Comparison of ENCODE assay signal across 9 mouse cellular contexts in genomic region chr5:137749196-137749836, GRCm38 (mm10). TPM values are rescaled to one million over a fixed set of nuclear protein-coding genes. Genes with fewer than 3 reads are reported as not detected.
A peak's percentile ranks its signal among the peaks of the same experiment; 100 is the strongest.
DNase-seq lines count a peak whose midpoint lies in the region; ATAC-seq and TF ChIP-seq lines count a peak whose summit lies in the region.
"Had no signal": no experiment of that assay in that cellular context is flagged by ENCODE, and none has a peak within 500 bp of the region (broad histone marks: within the 10 kb centered on the region; RNA-seq: fewer than 3 reads in every experiment).

No protein-coding gene starts in this region.

- peaks cover 27% of the 10 kb centered on the region for H3K79me2 ChIP-seq in myocyte (ENCODE audit: control insufficient read depth, insufficient read depth)

- 80% methylated on average over 6 of the region's 6 CpGs for WGBS in hindbrain, embryonic 10.5 days
- WGBS in hindbrain, embryonic 11.5 days, result 79% methylated on average over 6 of the region's 6 CpGs
- 56% methylated on average over 6 of the region's 6 CpGs for WGBS in embryonic facial prominence, embryonic 10.5 days
- WGBS in limb, embryonic 10.5 days, result 59% methylated on average over 6 of the region's 6 CpGs
- 58% methylated on average over 6 of the region's 6 CpGs for WGBS in cerebellum, adult 2 months

- H3K9me3 ChIP-seq in hindbrain, embryonic 10.5 days, result no peaks in the 10 kb centered on the region
- H3K9me3 ChIP-seq in hindbrain, embryonic 11.5 days (ENCODE audit: control insufficient read depth, low read length), result no peaks in the 10 kb centered on the region
- H3K9me3 ChIP-seq in embryonic facial prominence, embryonic 10.5 days, result no peaks in the 10 kb centered on the region
- no peaks in the 10 kb centered on the region for H3K9me3 ChIP-seq in limb, embryonic 10.5 days (replicated peaks)

- no peak for TF ChIP-seq POLR2A in myocyte (IDR thresholded peaks at IDR 0.05; ENCODE audit: insufficient read length, low read depth)
- TF ChIP-seq POLR2A in cerebellum, adult 2 months (IDR thresholded peaks at IDR 0.05; ENCODE audit: borderline replicate concordance, insufficient read depth, low read length), result no peak

- H3ac ChIP-seq in myocyte (ENCODE audit: control insufficient read depth, insufficient read length), result no peak overlapping the region

- ATAC-seq in hindbrain, embryonic 11.5 days (ENCODE audit: low FRiP score), result no peak
- ATAC-seq: Patski had no signal

- no peak overlapping the region for H3K4me2 ChIP-seq in hindbrain, embryonic 11.5 days (replicated peaks; ENCODE audit: low read depth, low read length)
- peak overlapping the region; percentile 94 for H3K4me2 ChIP-seq in myocyte (ENCODE audit: low read depth)

- no peak overlapping the region for H3K9ac ChIP-seq in hindbrain, embryonic 11.5 days (ENCODE audit: low read depth, low read length)

- peaks cover 49% of the 10 kb centered on the region for H3K4me1 ChIP-seq in hindbrain, embryonic 10.5 days (replicated peaks)
- H3K4me1 ChIP-seq in hindbrain, embryonic 11.5 days (replicated peaks; ENCODE audit: control insufficient read depth, insufficient read depth, low read length), result peaks cover 5% of the 10 kb centered on the region
- peaks cover 40% of the 10 kb centered on the region for H3K4me1 ChIP-seq in embryonic facial prominence, embryonic 10.5 days
- H3K4me1 ChIP-seq in limb, embryonic 10.5 days, result peaks cover 46% of the 10 kb centered on the region
- peaks cover 6% of the 10 kb centered on the region for H3K4me1 ChIP-seq in cerebellum, adult 2 months (ENCODE audit: control insufficient read depth, insufficient read depth, low read length)

- peaks cover 42% of the 10 kb centered on the region for H3K36me3 ChIP-seq in hindbrain, embryonic 10.5 days
- no peaks in the 10 kb centered on the region; the same call in 1 of the 2 replicates for H3K36me3 ChIP-seq in hindbrain, embryonic 11.5 days (ENCODE audit: control insufficient read depth, insufficient read depth, low read length)
- peaks cover 49% of the 10 kb centered on the region for H3K36me3 ChIP-seq in embryonic facial prominence, embryonic 10.5 days (replicated peaks)
- peaks cover 47% of the 10 kb centered on the region for H3K36me3 ChIP-seq in limb, embryonic 10.5 days
- H3K36me3 ChIP-seq in myocyte (ENCODE audit: control insufficient read depth, insufficient read depth), result peaks cover 5% of the 10 kb centered on the region

- H3K27me3 ChIP-seq in hindbrain, embryonic 10.5 days (ENCODE audit: insufficient read depth, poor library complexity, severe bottlenecking), result no peaks in the 10 kb centered on the region
- H3K27me3 ChIP-seq in hindbrain, embryonic 11.5 days (ENCODE audit: control insufficient read depth, insufficient read depth, low read length), result no peaks in the 10 kb centered on the region
- H3K27me3 ChIP-seq in embryonic facial prominence, embryonic 10.5 days (replicated peaks; ENCODE audit: low read depth, poor library complexity, severe bottlenecking), result no peaks in the 10 kb centered on the region
- H3K27me3 ChIP-seq in limb, embryonic 10.5 days (ENCODE audit: low read depth, poor library complexity, severe bottlenecking), result no peaks in the 10 kb centered on the region
- H3K27me3 ChIP-seq in myocyte (ENCODE audit: control insufficient read depth, insufficient read depth, insufficient read length), result no peaks in the 10 kb centered on the region
- H3K27me3 ChIP-seq in cerebellum, adult 2 months (ENCODE audit: control insufficient read depth, insufficient read depth, low read length), result no peaks in the 10 kb centered on the region
- H3K27me3 ChIP-seq: Patski had no signal

- TF ChIP-seq CTCF in cerebellum, adult 2 months (IDR thresholded peaks at IDR 0.05; ENCODE audit: borderline replicate concordance, insufficient read depth, low read depth, low read length), result no peak

- H3K27ac ChIP-seq in hindbrain, embryonic 10.5 days, result peak overlapping the region; percentile 45; the same call in 1 of the 2 replicates
- no peak overlapping the region for H3K27ac ChIP-seq in hindbrain, embryonic 11.5 days (ENCODE audit: low read depth, low read length)
- H3K27ac ChIP-seq in embryonic facial prominence, embryonic 10.5 days (replicated peaks), result 0 out of 2 replicates have a peak overlapping the region, but pooled peaks have one; percentile 26
- peak overlapping the region; percentile 63 for H3K27ac ChIP-seq in limb, embryonic 10.5 days
- H3K27ac ChIP-seq in cerebellum, adult 2 months (ENCODE audit: insufficient read depth, low read length), result no peak overlapping the region

- peak overlapping the region; percentile 5; the same call in 1 of the 2 replicates for H3K4me3 ChIP-seq in hindbrain, embryonic 10.5 days
- no peak overlapping the region for H3K4me3 ChIP-seq in hindbrain, embryonic 11.5 days (ENCODE audit: low read depth, low read length)
- H3K4me3 ChIP-seq in embryonic facial prominence, embryonic 10.5 days, result peak overlapping the region; percentile 88
- peak overlapping the region; percentile 81; the same call in 1 of the 2 replicates for H3K4me3 ChIP-seq in limb, embryonic 10.5 days
- peak overlapping the region; percentile 97 for H3K4me3 ChIP-seq in myocyte
- no peak overlapping the region for H3K4me3 ChIP-seq in cerebellum, adult 2 months (replicated peaks; ENCODE audit: insufficient read depth, low read depth, low read length)

- DNase-seq in hindbrain, embryonic 10.5 days (ENCODE audit: low spot score), result no peak
- DNase-seq in hindbrain, embryonic 11.5 days (ENCODE audit: low spot score), result no peak
- DNase-seq in embryonic facial prominence, embryonic 10.5 days (ENCODE audit: low spot score), result no peak
- no peak for DNase-seq in limb, embryonic 10.5 days (ENCODE audit: low spot score)
- no peak for DNase-seq in cerebellum, adult 2 months
- DNase-seq in frontal cortex, postnatal 10 days (ENCODE audit: low spot score in 2 of 2), result no peak
- no peak for DNase-seq in cerebellum, postnatal 10 days

TF ChIP-seq in myocyte, 11 proteins besides CTCF, POLR2A, EP300 and RAD21 (continues in another document):
- no peak for TF ChIP-seq MAX (IDR thresholded peaks at IDR 0.05; ENCODE audit: low read depth)
- no peak for TF ChIP-seq MYOG (IDR thresholded peaks at IDR 0.05; ENCODE audit: control insufficient read depth in 1 of 3, insufficient read depth in 1 of 3, insufficient read length in 2 of 3, low read depth in 2 of 3)
- no peak for TF ChIP-seq CEBPB (IDR thresholded peaks at IDR 0.05; ENCODE audit: insufficient read depth, poor library complexity, severe bottlenecking)
- TF ChIP-seq MYOD1 (IDR thresholded peaks at IDR 0.05; ENCODE audit: control insufficient read depth in 1 of 3, insufficient read length in 2 of 3, low read depth in 2 of 3), result no peak
- TF ChIP-seq E2F4 (IDR thresholded peaks at IDR 0.05; ENCODE audit: insufficient read depth), result no peak
- no peak for TF ChIP-seq REST (IDR thresholded peaks at IDR 0.05; ENCODE audit: insufficient read depth, insufficient read length)
- TF ChIP-seq SRF (IDR thresholded peaks at IDR 0.05; ENCODE audit: control insufficient read depth, insufficient read length, low read depth), result no peak
- no peak for TF ChIP-seq TCF12 (IDR thresholded peaks at IDR 0.05; ENCODE audit: insufficient read depth, poor library complexity, severe bottlenecking)
- no peak for TF ChIP-seq POLR2AphosphoS2 (IDR thresholded peaks at IDR 0.05; ENCODE audit: insufficient read length, low read depth)

RNA-seq across cellular contexts. Expression of gene Tsc22d4, which starts 3.8 kb away (rescaled TPM):
- 82.5 and 86.0 TPM in 2 replicates for polyA plus RNA-seq in hindbrain, embryonic 10.5 days (2016; fragmentation: Nextera tagmentation; extraction: Ambion mirVana)
- polyA plus RNA-seq in hindbrain, embryonic 11.5 days (2014; fragmentation: Nextera tagmentation; extraction: Ambion mirVana), result 56.4 and 64.0 TPM in 2 replicates
- polyA plus RNA-seq in embryonic facial prominence, embryonic 10.5 days (2016; fragmentation: Nextera tagmentation; extraction: Ambion mirVana), result 89.8 and 94.3 TPM in 2 replicates
- 78.1 and 99.5 TPM in 2 replicates for polyA plus RNA-seq in limb, embryonic 10.5 days (2016; fragmentation: Nextera tagmentation; extraction: Ambion mirVana)
- 48.1 TPM for polyA plus RNA-seq in myocyte (2012; fragmentation: generic; extraction: Trizol)
- polyA plus RNA-seq in cerebellum, adult 2 months (2012; rRNA removed), result 465 and 497 TPM in 2 replicates

RNA-seq across cellular contexts. Expression of gene Nyap1, which starts 7.9 kb away (rescaled TPM):
- 4.7 and 9.5 TPM in 2 replicates for polyA plus RNA-seq in hindbrain, embryonic 10.5 days (2016; fragmentation: Nextera tagmentation; extraction: Ambion mirVana)
- 2.9 and 5.3 TPM in 2 replicates for polyA plus RNA-seq in hindbrain, embryonic 11.5 days (2014; fragmentation: Nextera tagmentation; extraction: Ambion mirVana)
- 3.0 and 3.6 TPM in 2 replicates for polyA plus RNA-seq in embryonic facial prominence, embryonic 10.5 days (2016; fragmentation: Nextera tagmentation; extraction: Ambion mirVana)
- polyA plus RNA-seq in limb, embryonic 10.5 days (2016; fragmentation: Nextera tagmentation; extraction: Ambion mirVana), result 1.1 and 2.5 TPM in 2 replicates
- 2.7 TPM for polyA plus RNA-seq in myocyte (2012; fragmentation: generic; extraction: Trizol)
- polyA plus RNA-seq in cerebellum, adult 2 months (2012; rRNA removed), result 59.1 and 60.7 TPM in 2 replicates

RNA-seq across cellular contexts. Expression of gene Ppp1r35, which starts 29.3 kb away (rescaled TPM):
- polyA plus RNA-seq in hindbrain, embryonic 10.5 days (2016; fragmentation: Nextera tagmentation; extraction: Ambion mirVana), result 51.4 and 78.3 TPM in 2 replicates
- 64.9 and 78.4 TPM in 2 replicates for polyA plus RNA-seq in hindbrain, embryonic 11.5 days (2014; fragmentation: Nextera tagmentation; extraction: Ambion mirVana)
- 47.9 and 49.1 TPM in 2 replicates for polyA plus RNA-seq in embryonic facial prominence, embryonic 10.5 days (2016; fragmentation: Nextera tagmentation; extraction: Ambion mirVana)
- 47.0 and 49.5 TPM in 2 replicates for polyA plus RNA-seq in limb, embryonic 10.5 days (2016; fragmentation: Nextera tagmentation; extraction: Ambion mirVana)
- 40.4 TPM for polyA plus RNA-seq in myocyte (2012; fragmentation: generic; extraction: Trizol)
- 47.0 and 48.2 TPM in 2 replicates for polyA plus RNA-seq in cerebellum, adult 2 months (2012; rRNA removed)

RNA-seq across cellular contexts. Expression of gene Mepce, which starts 38.1 kb away (rescaled TPM):
- polyA plus RNA-seq in hindbrain, embryonic 10.5 days (2016; fragmentation: Nextera tagmentation; extraction: Ambion mirVana), result 12.6 TPM in 2 replicates
- polyA plus RNA-seq in hindbrain, embryonic 11.5 days (2014; fragmentation: Nextera tagmentation; extraction: Ambion mirVana), result 9.9 and 14.9 TPM in 2 replicates
- 9.1 and 11.5 TPM in 2 replicates for polyA plus RNA-seq in embryonic facial prominence, embryonic 10.5 days (2016; fragmentation: Nextera tagmentation; extraction: Ambion mirVana)
- polyA plus RNA-seq in limb, embryonic 10.5 days (2016; fragmentation: Nextera tagmentation; extraction: Ambion mirVana), result 11.3 and 11.8 TPM in 2 replicates
- 34.4 TPM for polyA plus RNA-seq in myocyte (2012; fragmentation: generic; extraction: Trizol)
- 38.9 and 41.9 TPM in 2 replicates for polyA plus RNA-seq in cerebellum, adult 2 months (2012; rRNA removed)

RNA-seq across cellular contexts. Expression of gene Zcwpw1, which starts 38.3 kb away (rescaled TPM):
- polyA plus RNA-seq in hindbrain, embryonic 10.5 days (2016; fragmentation: Nextera tagmentation; extraction: Ambion mirVana), result 11.9 and 13.9 TPM in 2 replicates
- polyA plus RNA-seq in hindbrain, embryonic 11.5 days (2014; fragmentation: Nextera tagmentation; extraction: Ambion mirVana), result 13.5 and 17.2 TPM in 2 replicates
- 14.5 and 17.5 TPM in 2 replicates for polyA plus RNA-seq in embryonic facial prominence, embryonic 10.5 days (2016; fragmentation: Nextera tagmentation; extraction: Ambion mirVana)
- polyA plus RNA-seq in limb, embryonic 10.5 days (2016; fragmentation: Nextera tagmentation; extraction: Ambion mirVana), result 8.4 and 15.8 TPM in 2 replicates
- polyA plus RNA-seq in myocyte (2012; fragmentation: generic; extraction: Trizol), result 2.2 TPM
- polyA plus RNA-seq in cerebellum, adult 2 months (2012; rRNA removed), result 11.2 and 12.4 TPM in 2 replicates

Comparison
In these comparisons a context has a peak if more than half of its experiments do, and no peak if none do; other contexts are left out.
1. H3K27ac ChIP-seq: peak in hindbrain, embryonic 10.5 days (single experiment), embryonic facial prominence, embryonic 10.5 days (single experiment) and limb, embryonic 10.5 days (single experiment); none in hindbrain, embryonic 11.5 days (single experiment) and cerebellum, adult 2 months (single experiment).
2. H3K4me3 ChIP-seq: peak in hindbrain, embryonic 10.5 days (single experiment), embryonic facial prominence, embryonic 10.5 days (single experiment), limb, embryonic 10.5 days (single experiment) and myocyte (single experiment); none in hindbrain, embryonic 11.5 days (single experiment) and cerebellum, adult 2 months (single experiment).